ENCODE assay signal across 9 mouse cellular contexts in the genomic region with DNA sequence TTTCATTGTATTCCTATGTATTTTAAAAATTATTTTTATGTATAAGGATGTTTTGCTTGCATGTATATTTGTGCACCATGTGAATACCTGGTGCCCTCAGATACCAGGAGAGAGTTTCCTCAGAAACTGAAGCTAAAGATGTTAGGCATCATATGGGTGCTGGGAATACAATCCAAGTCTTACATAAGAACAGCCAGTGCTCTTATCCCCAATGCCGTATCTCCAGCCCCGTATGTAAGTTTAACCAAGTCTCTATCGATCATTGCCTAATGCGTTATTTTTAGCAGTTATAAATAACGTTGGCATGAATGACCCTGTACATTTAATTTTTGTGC. TPM values are rescaled to one million over a fixed set of nuclear protein-coding genes. Genes with fewer than 3 reads are reported as not detected.
A peak's percentile ranks its signal among the peaks of the same experiment; 100 is the strongest.
DNase-seq lines count a peak whose midpoint lies in the region; ATAC-seq and TF ChIP-seq lines count a peak whose summit lies in the region.
"Had no signal": no experiment of that assay in that cellular context is flagged by ENCODE, and none has a peak within 500 bp of the region (broad histone marks: within the 10 kb centered on the region; RNA-seq: fewer than 3 reads in every experiment).

No protein-coding gene starts in this region.

- no peak for TF ChIP-seq POLR2A in heart, adult 2 months (IDR thresholded peaks at IDR 0.05; ENCODE audit: insufficient read depth, low read depth, low read length)
- no peak for TF ChIP-seq POLR2A in ES-Bruce4 (IDR thresholded peaks at IDR 0.05; ENCODE audit: insufficient read depth, low read length)
- TF ChIP-seq POLR2A in kidney, adult 2 months (IDR thresholded peaks at IDR 0.05; ENCODE audit: low read depth, low read length) = no peak

- H3K4me2 ChIP-seq in liver, embryonic 16.5 days (ENCODE audit: low read depth, low read length) = peak overlapping the region; percentile 53

- H3K27ac ChIP-seq in heart, adult 2 months = no peak overlapping the region; the same call in 1 of the 2 replicates
- H3K27ac ChIP-seq in ES-Bruce4 (ENCODE audit: insufficient read depth, low read length) = no peak overlapping the region
- no peak overlapping the region for H3K27ac ChIP-seq in hindbrain, embryonic 10.5 days
- H3K27ac ChIP-seq in liver, embryonic 16.5 days (ENCODE audit: low read length) = no peak overlapping the region
- no peak overlapping the region for H3K27ac ChIP-seq in kidney, adult 2 months (ENCODE audit: insufficient read depth, low read depth, low read length)

- H3K79me2 ChIP-seq in heart, adult 2 months (replicated peaks; ENCODE audit: control insufficient read depth, insufficient read depth, low read length) = peaks cover 6% of the 10 kb centered on the region

- no peak for DNase-seq in heart, adult 2 months
- no peak for DNase-seq in heart, postnatal 4 days
- DNase-seq in hindbrain, embryonic 10.5 days (ENCODE audit: low spot score) = no peak
- no peak for DNase-seq in right cerebral cortex, postnatal 25 days
- no peak for DNase-seq in kidney, adult 2 months
- DNase-seq in kidney, postnatal 14 days = no peak

- intact Hi-C loops in heart, adult 2 months (cut with DNase I) = loop anchor here (2.0 kb wide), 1 partner anchor 18 kb away; a partner anchor contains a TSS

- peak overlapping the region; percentile 100 for H3K4me3 ChIP-seq in heart, adult 2 months
- no peak overlapping the region for H3K4me3 ChIP-seq in ES-Bruce4 (ENCODE audit: low read depth, low read length)
- peak overlapping the region; percentile 99 for H3K4me3 ChIP-seq in hindbrain, embryonic 10.5 days
- peak overlapping the region; percentile 97 for H3K4me3 ChIP-seq in liver, embryonic 16.5 days (ENCODE audit: low read depth, low read length)
- H3K4me3 ChIP-seq in kidney, adult 2 months (ENCODE audit: insufficient read depth, low read depth, low read length) = no peak overlapping the region

- H3K4me1 ChIP-seq in heart, adult 2 months (ENCODE audit: control insufficient read depth, insufficient read depth, low read length) = no peaks in the 10 kb centered on the region; the same call in 1 of the 2 replicates
- H3K4me1 ChIP-seq in ES-Bruce4 (ENCODE audit: control insufficient read depth, insufficient read depth, low read length) = no peaks in the 10 kb centered on the region
- H3K4me1 ChIP-seq in hindbrain, embryonic 10.5 days (replicated peaks) = peaks cover 17% of the 10 kb centered on the region
- peaks cover 8% of the 10 kb centered on the region for H3K4me1 ChIP-seq in liver, embryonic 16.5 days (ENCODE audit: control insufficient read depth, low read depth, low read length)
- H3K4me1 ChIP-seq in kidney, adult 2 months (ENCODE audit: control insufficient read depth, insufficient read depth, low read length) = peaks cover 4% of the 10 kb centered on the region; the same call in 1 of the 2 replicates

- 19% methylated on average over 5 of the region's 5 CpGs for WGBS in heart, adult 2 months
- 32% methylated on average over 5 of the region's 5 CpGs for WGBS in hindbrain, embryonic 10.5 days
- WGBS in liver, embryonic 16.5 days (ENCODE audit: insufficient replicate concordance) = 27% methylated on average over 5 of the region's 5 CpGs
- WGBS in kidney, adult 2 months = 27% methylated on average over 5 of the region's 5 CpGs

- no peaks in the 10 kb centered on the region for H3K36me3 ChIP-seq in heart, adult 2 months (ENCODE audit: control insufficient read depth, insufficient read depth, low read length)
- H3K36me3 ChIP-seq in ES-Bruce4 (ENCODE audit: control insufficient read depth, insufficient read depth, low read length, poor library complexity, severe bottlenecking) = peaks cover 33% of the 10 kb centered on the region
- H3K36me3 ChIP-seq in hindbrain, embryonic 10.5 days = peaks cover 50% of the 10 kb centered on the region
- peaks cover 18% of the 10 kb centered on the region for H3K36me3 ChIP-seq in liver, embryonic 16.5 days (ENCODE audit: control insufficient read depth, insufficient read depth)
- H3K36me3 ChIP-seq in kidney, adult 2 months (ENCODE audit: control insufficient read depth, insufficient read depth, low read length) = peaks cover 1% of the 10 kb centered on the region; the same call in 1 of the 2 replicates

- TF ChIP-seq EP300 in heart, adult 2 months (IDR thresholded peaks at IDR 0.05; ENCODE audit: insufficient read depth, low read depth, low read length) = no peak
- TF ChIP-seq EP300 in ES-Bruce4 (IDR thresholded peaks at IDR 0.05; ENCODE audit: insufficient read depth, low read depth, low read length) = no peak

- no peak overlapping the region; the same call in 1 of the 2 replicates for H3K9ac ChIP-seq in heart, adult 2 months (ENCODE audit: low read depth, low read length)
- 0 out of 2 replicates have a peak overlapping the region, but pooled peaks have one; percentile 32 for H3K9ac ChIP-seq in ES-Bruce4 (ENCODE audit: low read depth, poor library complexity, severe bottlenecking)
- H3K9ac ChIP-seq in liver, embryonic 16.5 days (ENCODE audit: low read depth, low read length) = peak overlapping the region; percentile 36; the same call in 1 of the 2 replicates

- TF ChIP-seq CTCF in heart, adult 2 months (IDR thresholded peaks at IDR 0.05) = no peak
- TF ChIP-seq CTCF in ES-Bruce4 (IDR thresholded peaks at IDR 0.05; ENCODE audit: low read depth, low read length) = no peak
- TF ChIP-seq CTCF in kidney, adult 2 months (conservative IDR thresholded peaks at IDR 0.05; ENCODE audit: insufficient read depth, insufficient read length, low read depth, low read length) = no peak

- no peaks in the 10 kb centered on the region for H3K9me3 ChIP-seq in ES-Bruce4 (replicated peaks; ENCODE audit: control insufficient read depth, insufficient read depth, low read length, poor library complexity, severe bottlenecking)
- no peaks in the 10 kb centered on the region for H3K9me3 ChIP-seq in hindbrain, embryonic 10.5 days
- no peaks in the 10 kb centered on the region for H3K9me3 ChIP-seq in liver, embryonic 16.5 days (replicated peaks; ENCODE audit: control insufficient read depth, low read length)

- no peak for ATAC-seq in liver, embryonic 16.5 days (ENCODE audit: low read depth)

- H3K27me3 ChIP-seq in heart, adult 2 months (ENCODE audit: control insufficient read depth, insufficient read depth, low read length) = no peaks in the 10 kb centered on the region
- no peaks in the 10 kb centered on the region for H3K27me3 ChIP-seq in ES-Bruce4 (ENCODE audit: control insufficient read depth, insufficient read depth, low read length, poor library complexity, severe bottlenecking)
- no peaks in the 10 kb centered on the region for H3K27me3 ChIP-seq in hindbrain, embryonic 10.5 days (ENCODE audit: insufficient read depth, poor library complexity, severe bottlenecking)
- no peaks in the 10 kb centered on the region for H3K27me3 ChIP-seq in liver, embryonic 16.5 days (ENCODE audit: control insufficient read depth, insufficient read depth, low read depth, low read length)
- H3K27me3 ChIP-seq in kidney, adult 2 months (replicated peaks; ENCODE audit: control insufficient read depth, insufficient read depth, low read length) = no peaks in the 10 kb centered on the region

RNA-seq across cellular contexts. Expression of a gene that starts 0.3 kb away (rescaled TPM):
- total RNA-seq in heart, adult 2 months (2021) = 10 to 100 TPM; 55.9 to 69.5 TPM
- polyA plus RNA-seq in heart, adult 2 months (2012; rRNA removed) = 142 and 198 TPM in 2 replicates
- 10 to 100 TPM; 63.3 to 74.8 TPM for total RNA-seq in heart, postnatal 4 days (2021)
- 134 and 150 TPM in 2 replicates for polyA plus RNA-seq in ES-Bruce4 (2011; ENCODE audit: insufficient read depth, insufficient read length, low read depth, missing spikeins)
- 154 and 169 TPM in 2 replicates for polyA plus RNA-seq in hindbrain, embryonic 10.5 days (2016; fragmentation: Nextera tagmentation; extraction: Ambion mirVana)
- 65.7 and 67.0 TPM in 2 replicates for polyA plus RNA-seq in liver, embryonic 16.5 days (2015; fragmentation: Nextera tagmentation; extraction: Ambion mirVana)
- polyA plus RNA-seq in kidney, adult 2 months (2012; rRNA removed) = 107 and 112 TPM in 2 replicates

RNA-seq across cellular contexts. Expression of a gene that starts 18.8 kb away (rescaled TPM):
- total RNA-seq in heart, adult 2 months (2021) = 10 to 100 TPM; 81.9 to 98.6 TPM
- polyA plus RNA-seq in heart, adult 2 months (2012; rRNA removed) = 57.2 TPM in 2 replicates
- 10 to 100 TPM; 84.5 to 91.1 TPM for total RNA-seq in heart, postnatal 4 days (2021)
- 65.2 and 75.8 TPM in 2 replicates for polyA plus RNA-seq in ES-Bruce4 (2011; ENCODE audit: insufficient read depth, insufficient read length, low read depth, missing spikeins)
- 181 and 194 TPM in 2 replicates for polyA plus RNA-seq in hindbrain, embryonic 10.5 days (2016; fragmentation: Nextera tagmentation; extraction: Ambion mirVana)
- polyA plus RNA-seq in liver, embryonic 16.5 days (2015; fragmentation: Nextera tagmentation; extraction: Ambion mirVana) = 37.5 TPM in 2 replicates
- 55.8 and 71.2 TPM in 2 replicates for polyA plus RNA-seq in kidney, adult 2 months (2012; rRNA removed)

RNA-seq across cellular contexts. Expression of a gene that starts 18.9 kb away (rescaled TPM):
- total RNA-seq in heart, adult 2 months (2021) = 100 to 1,000 TPM; 545 to 681 TPM
- 823 and 843 TPM in 2 replicates for polyA plus RNA-seq in heart, adult 2 months (2012; rRNA removed)
- 100 to 1,000 TPM; 237 to 239 TPM for total RNA-seq in heart, postnatal 4 days (2021)
- 36.0 and 47.5 TPM in 2 replicates for polyA plus RNA-seq in ES-Bruce4 (2011; ENCODE audit: insufficient read depth, insufficient read length, low read depth, missing spikeins)
- polyA plus RNA-seq in hindbrain, embryonic 10.5 days (2016; fragmentation: Nextera tagmentation; extraction: Ambion mirVana) = 52.2 and 52.3 TPM in 2 replicates
- 55.3 and 61.8 TPM in 2 replicates for polyA plus RNA-seq in liver, embryonic 16.5 days (2015; fragmentation: Nextera tagmentation; extraction: Ambion mirVana)
- 378 and 521 TPM in 2 replicates for polyA plus RNA-seq in kidney, adult 2 months (2012; rRNA removed)

RNA-seq across cellular contexts. Expression of a gene that starts 19.2 kb away (rescaled TPM):
- 10 to 100 TPM; 13.7 to 14.8 TPM for total RNA-seq in heart, adult 2 months (2021)
- polyA plus RNA-seq in heart, adult 2 months (2012; rRNA removed) = 23.0 and 36.2 TPM in 2 replicates
- total RNA-seq in heart, postnatal 4 days (2021) = 10 to 100 TPM; 34.2 to 39.5 TPM
- 3.9 and 4.4 TPM in 2 replicates for polyA plus RNA-seq in ES-Bruce4 (2011; ENCODE audit: insufficient read depth, insufficient read length, low read depth, missing spikeins)
- 14.6 and 16.9 TPM in 2 replicates for polyA plus RNA-seq in hindbrain, embryonic 10.5 days (2016; fragmentation: Nextera tagmentation; extraction: Ambion mirVana)
- polyA plus RNA-seq in liver, embryonic 16.5 days (2015; fragmentation: Nextera tagmentation; extraction: Ambion mirVana) = 7.8 and 9.4 TPM in 2 replicates
- polyA plus RNA-seq in kidney, adult 2 months (2012; rRNA removed) = 20.2 and 21.7 TPM in 2 replicates

RNA-seq across cellular contexts. Expression of a gene that starts 46.7 kb away (rescaled TPM):
- total RNA-seq in heart, adult 2 months (2021) = not detected
- 0.62 TPM in 1 of 2 replicates, not detected in the other for polyA plus RNA-seq in heart, adult 2 months (2012; rRNA removed)
- total RNA-seq in heart, postnatal 4 days (2021) = under 1 TPM in 1 of 2 experiments, not detected in 1; 0.60 TPM
- not detected in 2 replicates for polyA plus RNA-seq in ES-Bruce4 (2011; ENCODE audit: insufficient read depth, insufficient read length, low read depth, missing spikeins)
- polyA plus RNA-seq in hindbrain, embryonic 10.5 days (2016; fragmentation: Nextera tagmentation; extraction: Ambion mirVana) = not detected in 2 replicates
- not detected in 2 replicates for polyA plus RNA-seq in liver, embryonic 16.5 days (2015; fragmentation: Nextera tagmentation; extraction: Ambion mirVana)
- 0.64 and 1.0 TPM in 2 replicates for polyA plus RNA-seq in kidney, adult 2 months (2012; rRNA removed)
- total RNA-seq: neutrophil, adult 5-6 weeks had no signal

Comparison
In these comparisons a context has a peak if more than half of its experiments do, and no peak if none do; other contexts are left out.
1. H3K4me3 ChIP-seq: peak in heart, adult 2 months (single experiment), hindbrain, embryonic 10.5 days (single experiment) and liver, embryonic 16.5 days (single experiment); none in ES-Bruce4 (single experiment) and kidney, adult 2 months (single experiment).